In genomic region chr19:21727081-21727480, GRCm38 (mm10) we compare ENCODE assay signal across 18 mouse cellular contexts.
"Had no signal": no experiment of that assay in that cellular context is flagged by ENCODE, and none has a peak within 500 bp of the region (broad histone marks: within the 10 kb centered on the region; RNA-seq: fewer than 3 reads in every experiment).

No protein-coding gene starts in this region.

- H3K36me3 ChIP-seq: liver, embryonic 13.5 days; liver, embryonic 15.5 days; lung, embryonic 15.5 days; midbrain, embryonic 13.5 days; neural tube, embryonic 12.5 days; stomach, embryonic 15.5 days had no signal

- H3K9ac ChIP-seq: liver, embryonic 13.5 days; liver, embryonic 15.5 days; liver, postnatal 0 days; lung, embryonic 15.5 days; midbrain, embryonic 13.5 days; neural tube, embryonic 12.5 days; stomach, embryonic 15.5 days had no signal

- H3K9me3 ChIP-seq: liver, embryonic 13.5 days; liver, embryonic 15.5 days; lung, embryonic 15.5 days; megakaryocyte, embryonic 14.5 days; midbrain, embryonic 13.5 days; neural tube, embryonic 12.5 days; stomach, embryonic 15.5 days had no signal

- H3K4me3 ChIP-seq: liver, embryonic 13.5 days; liver, embryonic 15.5 days; lung, embryonic 15.5 days; megakaryocyte, embryonic 14.5 days; midbrain, embryonic 13.5 days; neural tube, embryonic 12.5 days; stomach, embryonic 15.5 days had no signal

- H3K27ac ChIP-seq: liver, embryonic 13.5 days; liver, embryonic 15.5 days; lung, embryonic 15.5 days; macrophage; midbrain, embryonic 13.5 days; neural tube, embryonic 12.5 days; stomach, embryonic 15.5 days had no signal

- ATAC-seq: liver, postnatal 0 days; lung, postnatal 0 days; midbrain, embryonic 13.5 days; midbrain, embryonic 16.5 days had no signal

- H3K27me3 ChIP-seq: liver, embryonic 13.5 days; liver, embryonic 15.5 days; lung, embryonic 15.5 days; megakaryocyte, embryonic 14.5 days; midbrain, embryonic 13.5 days; neural tube, embryonic 12.5 days; stomach, embryonic 15.5 days had no signal

- DNase-seq: liver, embryonic 13.5 days; liver, postnatal 0 days; lung, adult 2 months; lung, postnatal 14 days; lung, postnatal 36 days; right cerebral cortex, postnatal 14 days; thymus, adult 18-20 months; thymus, postnatal 14 days; thymus, postnatal 36 days had no signal

- H3K4me2 ChIP-seq: liver, embryonic 13.5 days; liver, embryonic 15.5 days; lung, embryonic 15.5 days; midbrain, embryonic 13.5 days; neural tube, embryonic 12.5 days; stomach, embryonic 15.5 days had no signal

- H3K4me1 ChIP-seq: liver, embryonic 13.5 days; liver, embryonic 15.5 days; lung, embryonic 15.5 days; stomach, embryonic 15.5 days had no signal
